Mouse (Mus musculus): ENCODE measurements at regions not wholly inside any gene's neighbourhood (a gene's known extent, or its start where the extent isn't known, plus 50 kb on each side); places are given as distances from the start of the nearest gene placed in this dataset.
"Not testable (repeated sequence)": the region's sequence is repeated elsewhere in the genome, so short reads cannot be mapped to it uniquely, and the experiment has no call there.

- H3K36me3 ChIP-seq; H3K9ac ChIP-seq; H3K4me2 ChIP-seq; H3K9me3 ChIP-seq (replicated peaks); H3K27ac ChIP-seq (ENCODE audit: poor library complexity, severe bottlenecking); ATAC-seq (ENCODE audit: insufficient number of reproducible peaks, low FRiP score); H3K4me1 ChIP-seq (replicated peaks); H3K27me3 ChIP-seq (replicated peaks); H3K4me3 ChIP-seq: not testable (repeated sequence)
- 54% methylated on average over 1 of the region's 1 CpGs for WGBS
Observed at GRCm38 (mm10) chr9:94107701-94108100, 430.2 kb downstream of the 1190002N15Rik start.

DNA sequence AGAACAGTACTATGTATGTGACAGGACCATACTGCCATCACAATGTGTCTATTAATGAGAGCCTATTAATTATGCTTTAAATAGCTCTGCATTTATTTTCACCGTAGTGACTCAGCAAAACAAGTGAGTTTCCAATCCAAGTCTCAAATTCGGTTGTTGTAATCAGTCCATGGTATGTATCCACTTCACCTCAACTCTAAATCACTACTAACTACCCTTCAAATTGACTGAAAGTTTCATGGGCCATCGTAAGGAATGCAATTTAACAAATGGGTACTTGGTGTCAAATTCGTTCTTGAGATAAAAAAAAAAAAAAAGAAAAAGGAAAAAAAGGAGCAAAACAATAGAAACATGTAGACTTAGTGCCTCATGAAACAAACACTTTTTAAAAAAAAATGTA lies 433.2 kb downstream of the 1190002N15Rik start:
- Histone ChIP-seq H3K4me3 (no peak overlapping the region), H3K4me2 (no peak overlapping the region), H3K27ac (ENCODE audit: poor library complexity, severe bottlenecking) (no peak overlapping the region), H3K4me1 (replicated peaks) (no peaks in the 10 kb centered on the region), H3K9ac (no peak overlapping the region), H3K36me3 (no peaks in the 10 kb centered on the region), H3K27me3 (replicated peaks) (no peaks in the 10 kb centered on the region), H3K9me3 (replicated peaks) (no peaks in the 10 kb centered on the region)
- 77% methylated on average over 4 of the region's 4 CpGs for WGBS
- ATAC-seq (ENCODE audit: insufficient number of reproducible peaks, low FRiP score) = no peak

- Histone ChIP-seq H3K36me3 (no peaks in the 10 kb centered on the region), H3K9me3 (replicated peaks) (no peaks in the 10 kb centered on the region), H3K4me2 (no peak overlapping the region), H3K4me3 (no peak overlapping the region), H3K4me1 (replicated peaks) (no peaks in the 10 kb centered on the region), H3K9ac (no peak overlapping the region), H3K27ac (ENCODE audit: poor library complexity, severe bottlenecking) (no peak overlapping the region), H3K27me3 (replicated peaks) (no peaks in the 10 kb centered on the region)
- ATAC-seq (ENCODE audit: insufficient number of reproducible peaks, low FRiP score) = no peak
- WGBS = 71% methylated on average over 3 of the region's 3 CpGs
Observed at GRCm38 (mm10) chr9:94101958-94102357, 435.9 kb downstream of the 1190002N15Rik start.

DNA sequence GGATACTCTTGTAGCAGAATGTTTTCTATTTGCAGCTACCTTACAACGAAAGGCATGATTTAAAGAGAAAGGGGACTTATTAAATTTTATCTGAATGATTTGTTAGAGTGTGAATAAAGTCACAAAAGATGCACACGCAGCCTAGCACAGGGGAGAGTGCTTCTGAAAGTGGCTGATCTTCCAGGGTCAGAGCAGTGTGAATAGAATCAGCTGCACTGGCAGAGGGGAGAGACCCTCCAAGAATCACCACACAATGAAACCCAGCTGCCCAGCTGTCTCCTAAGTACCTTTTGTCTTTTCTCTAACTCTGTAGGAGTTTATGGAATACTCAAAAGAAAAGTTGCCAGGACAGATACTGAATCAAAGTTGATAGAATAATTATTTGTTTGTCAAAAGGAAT lies 443.1 kb downstream of the 1190002N15Rik start:
- Histone ChIP-seq H3K4me1 (replicated peaks) (no peaks in the 10 kb centered on the region), H3K9me3 (replicated peaks) (no peaks in the 10 kb centered on the region), H3K4me2 (no peak overlapping the region), H3K36me3 (no peaks in the 10 kb centered on the region), H3K27me3 (replicated peaks) (no peaks in the 10 kb centered on the region), H3K4me3 (no peak overlapping the region), H3K27ac (ENCODE audit: poor library complexity, severe bottlenecking) (no peak overlapping the region), H3K9ac (no peak overlapping the region)
- WGBS = 77% methylated on average over 2 of the region's 2 CpGs
- ATAC-seq (ENCODE audit: insufficient number of reproducible peaks, low FRiP score) = no peak

DNA sequence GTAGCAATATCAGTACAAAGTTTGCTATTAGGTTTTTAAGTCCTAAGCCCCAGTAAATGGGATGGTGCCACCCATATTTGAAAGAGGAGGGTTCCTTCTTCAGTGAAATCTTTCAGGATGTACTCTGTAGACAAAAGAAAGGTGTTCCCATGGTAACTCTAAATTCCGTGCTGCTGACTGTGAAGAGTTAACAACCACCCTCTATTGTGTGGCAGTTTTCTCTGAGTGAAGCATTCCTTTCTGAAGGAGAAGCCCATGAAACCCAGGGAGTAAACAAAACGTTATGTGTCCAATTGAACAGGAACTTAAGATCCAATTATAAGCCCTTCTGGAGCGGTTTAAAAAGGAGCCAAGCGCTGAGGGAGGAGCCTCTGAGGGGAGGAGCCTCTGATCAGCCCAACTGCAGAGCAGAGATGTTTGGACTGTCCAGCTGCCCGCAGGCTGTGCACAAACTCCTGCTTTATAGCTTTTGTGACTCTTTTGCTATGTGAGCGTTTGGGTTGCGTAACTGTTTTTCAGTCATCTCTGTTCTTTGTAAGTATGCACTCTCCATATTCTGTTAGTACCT lies 446.1 kb downstream of the 1190002N15Rik start:
- no peak overlapping the region for H3K4me2 ChIP-seq
- H3K9me3 ChIP-seq (replicated peaks) = no peaks in the 10 kb centered on the region
- H3K27ac ChIP-seq (ENCODE audit: poor library complexity, severe bottlenecking) = no peak overlapping the region
- no peak overlapping the region for H3K4me3 ChIP-seq
- ATAC-seq (ENCODE audit: insufficient number of reproducible peaks, low FRiP score) = no peak
- H3K4me1 ChIP-seq (replicated peaks) = no peaks in the 10 kb centered on the region
- no peaks in the 10 kb centered on the region for H3K27me3 ChIP-seq (replicated peaks)
- WGBS = 76% methylated on average over 7 of the region's 7 CpGs
- no peak overlapping the region for H3K9ac ChIP-seq
- no peaks in the 10 kb centered on the region for H3K36me3 ChIP-seq

DNA sequence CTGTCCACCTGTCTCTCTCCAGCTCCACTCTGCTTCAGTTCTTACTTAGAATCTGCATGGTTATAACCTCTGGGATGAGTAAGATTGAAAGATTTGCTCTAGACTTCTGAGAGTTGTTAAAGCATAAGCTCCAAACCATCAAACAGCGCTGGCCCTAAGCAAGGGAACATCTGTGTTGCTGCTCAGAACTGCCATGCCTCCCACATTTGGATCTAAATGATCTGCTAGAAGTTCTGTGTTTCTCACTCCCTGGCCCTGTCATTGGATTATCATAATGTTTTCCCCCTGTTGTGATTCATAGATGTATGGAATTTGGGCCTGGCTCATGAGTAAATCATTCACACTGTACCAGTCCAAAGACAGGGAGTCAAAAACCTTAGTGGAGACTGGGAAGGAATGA lies 448.1 kb downstream of the 1190002N15Rik start:
- Histone ChIP-seq H3K4me1 (replicated peaks) (no peaks in the 10 kb centered on the region), H3K9me3 (replicated peaks) (no peaks in the 10 kb centered on the region), H3K4me2 (no peak overlapping the region), H3K36me3 (no peaks in the 10 kb centered on the region), H3K4me3 (no peak overlapping the region), H3K9ac (no peak overlapping the region), H3K27me3 (replicated peaks) (no peaks in the 10 kb centered on the region), H3K27ac (ENCODE audit: poor library complexity, severe bottlenecking) (no peak overlapping the region)
- no peak for ATAC-seq (ENCODE audit: insufficient number of reproducible peaks, low FRiP score)
- 75% methylated on average over 1 of the region's 1 CpGs for WGBS

- H3K27ac ChIP-seq (ENCODE audit: poor library complexity, severe bottlenecking) = no peak overlapping the region
- WGBS = 72% methylated on average over 3 of the region's 3 CpGs
- ATAC-seq (ENCODE audit: insufficient number of reproducible peaks, low FRiP score) = no peak
- no peaks in the 10 kb centered on the region for H3K27me3 ChIP-seq (replicated peaks)
- H3K36me3 ChIP-seq = no peaks in the 10 kb centered on the region
- H3K9me3 ChIP-seq (replicated peaks) = no peaks in the 10 kb centered on the region
- no peak overlapping the region for H3K4me2 ChIP-seq
- no peak overlapping the region for H3K4me3 ChIP-seq
- no peak overlapping the region for H3K9ac ChIP-seq
- no peaks in the 10 kb centered on the region for H3K4me1 ChIP-seq (replicated peaks)
Observed at GRCm38 (mm10) chr9:94083629-94084411, 454.1 kb downstream of the 1190002N15Rik start.

DNA sequence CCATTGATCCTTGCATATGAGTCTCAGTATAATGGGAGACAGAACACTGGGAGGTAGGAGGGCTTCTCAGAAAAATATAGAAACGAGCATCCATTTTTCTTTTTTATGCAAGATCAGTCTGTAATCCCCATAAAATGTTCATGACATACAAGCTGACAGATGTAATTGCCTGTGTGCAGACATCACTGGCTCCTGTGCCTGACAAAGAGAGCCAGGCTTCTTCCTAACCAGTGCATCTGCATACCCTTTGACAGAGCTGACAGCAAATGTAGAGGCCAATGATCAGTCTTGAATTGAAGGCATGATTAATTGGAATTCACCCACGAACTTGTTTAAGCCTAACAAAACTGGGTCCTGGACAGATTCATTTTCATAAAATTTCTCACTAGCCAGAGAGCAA lies 463.0 kb downstream of the 1190002N15Rik start:
- H3K9me3 ChIP-seq (replicated peaks) = no peaks in the 10 kb centered on the region
- ATAC-seq (ENCODE audit: insufficient number of reproducible peaks, low FRiP score) = no peak
- H3K27ac ChIP-seq (ENCODE audit: poor library complexity, severe bottlenecking) = no peak overlapping the region
- H3K36me3 ChIP-seq = no peaks in the 10 kb centered on the region
- no peaks in the 10 kb centered on the region for H3K4me1 ChIP-seq (replicated peaks)
- no peak overlapping the region for H3K4me2 ChIP-seq
- no peak overlapping the region for H3K9ac ChIP-seq
- H3K27me3 ChIP-seq (replicated peaks) = no peaks in the 10 kb centered on the region
- 51% methylated on average over 2 of the region's 2 CpGs for WGBS
- H3K4me3 ChIP-seq = no peak overlapping the region

DNA sequence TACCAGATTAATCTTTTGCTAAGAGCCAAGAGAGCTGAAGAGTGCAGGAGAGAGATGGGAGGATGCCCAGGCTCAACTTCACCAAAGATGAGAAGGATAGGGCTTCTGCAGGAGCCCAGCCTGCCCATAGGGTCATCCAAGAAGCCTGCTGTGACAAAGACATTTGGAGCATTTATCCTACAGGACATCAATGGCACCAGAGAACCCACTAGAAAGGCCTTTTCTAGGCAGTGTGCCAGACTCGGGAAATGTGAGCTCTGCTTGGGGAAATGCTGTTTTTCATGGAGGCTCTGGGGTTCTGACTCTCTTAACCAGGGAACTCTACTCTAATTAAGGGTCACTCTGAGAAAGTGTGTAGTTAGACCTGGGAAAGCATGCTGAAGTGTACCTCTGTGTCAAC lies 470.8 kb downstream of the 1190002N15Rik start:
- Histone ChIP-seq H3K27me3 (replicated peaks) (no peaks in the 10 kb centered on the region), H3K4me1 (replicated peaks) (no peaks in the 10 kb centered on the region), H3K4me3 (no peak overlapping the region), H3K4me2 (no peak overlapping the region), H3K9me3 (replicated peaks) (no peaks in the 10 kb centered on the region), H3K36me3 (no peaks in the 10 kb centered on the region), H3K9ac (no peak overlapping the region), H3K27ac (ENCODE audit: poor library complexity, severe bottlenecking) (no peak overlapping the region)
- no peak for ATAC-seq (ENCODE audit: insufficient number of reproducible peaks, low FRiP score)
- 48% methylated on average over 1 of the region's 1 CpGs for WGBS

DNA sequence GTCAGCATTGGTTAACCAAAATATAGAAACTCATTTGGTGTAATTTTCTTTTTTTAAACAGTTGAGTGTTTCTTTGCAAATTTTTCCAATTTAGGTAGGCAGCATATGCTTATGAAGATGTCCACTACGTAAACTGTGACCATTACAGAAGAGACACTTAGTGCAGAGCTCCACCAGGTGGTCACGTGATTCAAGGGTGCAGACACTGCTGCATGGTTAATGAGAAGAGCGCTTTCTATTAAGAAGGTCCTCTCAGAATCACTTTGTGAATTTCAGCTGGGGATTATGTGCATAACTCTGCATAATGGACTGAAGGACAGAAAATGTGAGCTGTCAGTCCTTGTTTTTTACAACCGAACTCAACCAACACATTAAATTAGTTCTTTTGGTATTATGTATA lies 484.7 kb downstream of the 1190002N15Rik start:
- no peak overlapping the region for H3K27ac ChIP-seq (ENCODE audit: poor library complexity, severe bottlenecking)
- no peak overlapping the region for H3K9ac ChIP-seq
- no peak overlapping the region for H3K4me3 ChIP-seq
- H3K27me3 ChIP-seq (replicated peaks) = no peaks in the 10 kb centered on the region
- no peaks in the 10 kb centered on the region for H3K36me3 ChIP-seq
- ATAC-seq (ENCODE audit: insufficient number of reproducible peaks, low FRiP score) = no peak
- H3K9me3 ChIP-seq (replicated peaks) = no peaks in the 10 kb centered on the region
- no peak overlapping the region for H3K4me2 ChIP-seq
- 70% methylated on average over 4 of the region's 4 CpGs for WGBS
- H3K4me1 ChIP-seq (replicated peaks) = no peaks in the 10 kb centered on the region

DNA sequence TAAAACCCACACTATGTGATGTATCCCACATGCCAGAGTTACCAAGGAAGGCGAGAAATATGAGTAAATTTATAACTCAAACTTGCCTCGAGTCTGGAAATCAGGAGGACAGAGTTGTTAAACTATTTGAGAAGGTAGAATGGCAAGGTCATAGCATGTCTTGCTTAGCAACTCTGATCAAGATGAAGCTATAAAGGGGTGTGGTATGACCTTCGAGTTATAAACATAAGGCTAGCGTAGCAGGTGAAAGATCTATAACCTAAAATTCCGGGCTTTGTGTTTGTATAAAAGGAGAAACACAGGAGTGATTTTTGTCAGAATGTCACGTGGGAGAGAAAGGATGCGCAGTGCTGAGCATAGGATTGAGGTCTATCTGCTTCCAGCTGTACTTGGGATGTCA lies 490.0 kb downstream of the 1190002N15Rik start:
- no peak for ATAC-seq (ENCODE audit: insufficient number of reproducible peaks, low FRiP score)
- H3K27ac ChIP-seq (ENCODE audit: poor library complexity, severe bottlenecking) = no peak overlapping the region
- 76% methylated on average over 7 of the region's 7 CpGs for WGBS
- H3K4me1 ChIP-seq (replicated peaks) = no peaks in the 10 kb centered on the region
- H3K27me3 ChIP-seq (replicated peaks) = no peaks in the 10 kb centered on the region
- no peak overlapping the region for H3K4me3 ChIP-seq
- H3K36me3 ChIP-seq = no peaks in the 10 kb centered on the region
- no peaks in the 10 kb centered on the region for H3K9me3 ChIP-seq (replicated peaks)
- no peak overlapping the region for H3K4me2 ChIP-seq
- H3K9ac ChIP-seq = no peak overlapping the region
